Mouse (Mus musculus): Measurements from ENCODE around the gene Rnf150. TPM values are rescaled to one million over a fixed set of nuclear protein-coding genes. Genes with fewer than 3 reads are reported as not detected.

The Rnf150 gene
- total and polyA plus RNA-seq, 3 experiments: 0.13 to 0.50 (median 0.39) TPM

DNA sequence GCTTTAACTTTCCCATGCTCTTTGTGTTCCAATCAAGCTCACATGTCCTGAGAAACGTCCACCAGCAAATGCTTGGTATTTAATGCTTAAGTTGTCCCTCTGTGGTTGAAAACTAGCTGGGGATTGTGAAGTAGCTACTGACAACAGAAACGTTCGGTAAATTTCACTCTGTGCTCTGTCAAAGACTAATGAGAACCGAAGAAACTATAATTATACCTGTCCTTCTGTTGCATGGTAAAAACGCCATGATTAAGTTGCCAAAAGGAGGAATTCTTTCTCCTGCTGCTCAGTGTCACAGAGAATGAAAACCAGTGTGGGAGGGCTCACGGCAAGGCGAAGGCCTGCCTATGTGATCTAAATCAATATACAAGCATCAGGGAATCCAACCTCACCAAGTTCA lies 204.8 kb downstream of the Rnf150 start:
- no peak for TF ChIP-seq CTCF (conservative IDR thresholded peaks at IDR 0.05 in 1 of 2, IDR thresholded peaks at IDR 0.05 in 1 of 2; ENCODE audit: low read depth in 2 of 2, low read length in 2 of 2)
- TF ChIP-seq RCOR1 (conservative IDR thresholded peaks at IDR 0.05; ENCODE audit: low read depth, low read length): no peak
- no peak for TF ChIP-seq RAD21 (IDR thresholded peaks at IDR 0.05; ENCODE audit: low read depth, low read length)
- TF ChIP-seq HCFC1 (IDR thresholded peaks at IDR 0.05; ENCODE audit: low read depth, low read length): no peak
- TF ChIP-seq USF1 (IDR thresholded peaks at IDR 0.05; ENCODE audit: low read depth, low read length): no peak
- TF ChIP-seq CHD2 (IDR thresholded peaks at IDR 0.05; ENCODE audit: low read length): no peak
- dilution Hi-C loops (cut with MboI; ENCODE audit: extremely low pct_ligation_motif_present, extremely low pct_unique_long_range_greater_than_20kb, low sequenced_read_pairs): no loop called here
- no peak for DNase-seq (ENCODE audit: extremely low read depth)
- H3K27ac ChIP-seq (ENCODE audit: insufficient read depth, low read depth): no peak overlapping the region
- no peak overlapping the region for H3K4me2 ChIP-seq (ENCODE audit: insufficient read depth, low read depth, poor library complexity, severe bottlenecking)
- H3K9me3 ChIP-seq (replicated peaks; ENCODE audit: low read length): no peaks in the 10 kb centered on the region
- peaks cover 3 to 32% of the 10 kb centered on the region in 2 experiments; a peak in 3 of 4 replicates for H3K4me1 ChIP-seq (ENCODE audit: control insufficient read depth in 1 of 2, insufficient read depth in 2 of 2)
- no peaks in the 10 kb centered on the region for H3K79me2 ChIP-seq (replicated peaks; ENCODE audit: control insufficient read depth, extremely low read depth, insufficient read depth, poor library complexity, severe bottlenecking)
- no peaks in the 10 kb centered on the region for H3K27me3 ChIP-seq (replicated peaks)
- in situ Hi-C loops (cut with MboI; ENCODE audit: low pct_ligation_motif_present, low pct_unique_long_range_greater_than_20kb, low sequenced_read_pairs): no loop called here
- H3K36me3 ChIP-seq (replicated peaks in 1 of 2; ENCODE audit: control insufficient read depth in 1 of 2, insufficient read depth in 1 of 2, low read length in 1 of 2): no peaks in the 10 kb centered on the region
- H3K9ac ChIP-seq (ENCODE audit: insufficient read depth, low read depth): no peak overlapping the region
- H3K4me3 ChIP-seq (replicated peaks in 1 of 3; ENCODE audit: low read depth in 2 of 3, low read length in 2 of 3, poor library complexity in 1 of 3): no peak overlapping the region

DNA sequence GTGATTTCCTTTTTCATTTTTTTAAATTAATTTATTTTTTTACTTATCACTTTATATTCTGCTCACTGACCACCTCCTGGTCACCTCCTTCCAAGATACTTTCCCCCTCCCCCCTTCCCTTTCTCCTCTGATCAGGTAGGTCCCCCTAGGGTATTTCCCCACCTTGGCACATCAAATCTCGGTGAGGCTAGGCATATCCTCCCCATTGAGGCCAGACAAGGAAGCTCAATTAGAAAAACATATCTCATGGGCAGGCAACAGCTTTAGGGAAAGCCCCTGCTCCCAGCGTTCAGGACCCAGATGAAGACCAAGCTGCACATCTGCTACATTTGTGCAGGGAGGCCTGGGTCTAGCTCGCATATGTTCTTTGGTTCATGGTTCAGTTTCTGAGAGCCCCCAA lies 211.1 kb downstream of the Rnf150 start:
- Histone ChIP-seq H3K4me3 (replicated peaks in 1 of 3; ENCODE audit: low read depth in 2 of 3, low read length in 2 of 3, poor library complexity in 1 of 3) (no peak overlapping the region), H3K79me2 (replicated peaks; ENCODE audit: control insufficient read depth, extremely low read depth, insufficient read depth, poor library complexity, severe bottlenecking) (no peaks in the 10 kb centered on the region), H3K9me3 (replicated peaks; ENCODE audit: low read length) (peaks cover 4% of the 10 kb centered on the region), H3K4me2 (ENCODE audit: insufficient read depth, low read depth, poor library complexity, severe bottlenecking) (peak overlapping the region; percentile 77), H3K27ac (ENCODE audit: insufficient read depth, low read depth) (peak overlapping the region; percentile 33; the same call in 1 of the 2 replicates), H3K4me1 (ENCODE audit: control insufficient read depth in 1 of 2, insufficient read depth in 2 of 2) (peaks cover 3 to 28% of the 10 kb centered on the region in 2 experiments), H3K27me3 (replicated peaks) (no peaks in the 10 kb centered on the region), H3K9ac (ENCODE audit: insufficient read depth, low read depth) (no peak overlapping the region), H3K36me3 (replicated peaks in 1 of 2; ENCODE audit: control insufficient read depth in 1 of 2, insufficient read depth in 1 of 2, low read length in 1 of 2) (no peaks in the 10 kb centered on the region)
- DNase-seq (ENCODE audit: extremely low read depth): peak; percentile 90
- in situ Hi-C loops (cut with MboI; ENCODE audit: low pct_ligation_motif_present, low pct_unique_long_range_greater_than_20kb, low sequenced_read_pairs): no loop called here
- dilution Hi-C loops (cut with MboI; ENCODE audit: extremely low pct_ligation_motif_present, extremely low pct_unique_long_range_greater_than_20kb, low sequenced_read_pairs): no loop called here
- TF ChIP-seq ZC3H11A (IDR thresholded peaks at IDR 0.05; ENCODE audit: low read depth, low read length) (no peak), ZMIZ1 (IDR thresholded peaks at IDR 0.05; ENCODE audit: low read depth, low read length) (no peak), JUND (conservative IDR thresholded peaks at IDR 0.05; ENCODE audit: low read depth, low read length) (0 out of 2 replicates have a peak, but pooled peaks have one; percentile 25), ZKSCAN1 (IDR thresholded peaks at IDR 0.05; ENCODE audit: borderline replicate concordance, low read depth, low read length) (no peak), NRF1 (IDR thresholded peaks at IDR 0.05; ENCODE audit: low read depth, low read length) (no peak), UBTF (IDR thresholded peaks at IDR 0.05; ENCODE audit: low read depth, low read length) (peak; percentile 74; the same call in 1 of the 2 replicates), ETS1 (conservative IDR thresholded peaks at IDR 0.05; ENCODE audit: low read depth, low read length) (peak; percentile 68), RAD21 (IDR thresholded peaks at IDR 0.05; ENCODE audit: low read depth, low read length) (no peak; the same call in none of the 2 replicates), POLR2A (IDR thresholded peaks at IDR 0.05; ENCODE audit: low read depth, low read length) (no peak), HCFC1 (IDR thresholded peaks at IDR 0.05; ENCODE audit: low read depth, low read length) (peak; percentile 14; the same call in 1 of the 2 replicates), SMC3 (IDR thresholded peaks at IDR 0.05; ENCODE audit: low read depth, low read length) (no peak), EP300 (IDR thresholded peaks at IDR 0.05; ENCODE audit: low read length) (peak; percentile 77; the same call in 1 of the 2 replicates), MEF2A (IDR thresholded peaks at IDR 0.05; ENCODE audit: borderline replicate concordance, low read depth, low read length) (peak; percentile 30; the same call in 1 of the 2 replicates), MAZ (IDR thresholded peaks at IDR 0.05; ENCODE audit: low read depth, low read length) (0 out of 2 replicates have a peak, but pooled peaks have one; percentile 67), RCOR1 (conservative IDR thresholded peaks at IDR 0.05; ENCODE audit: low read depth, low read length) (no peak), ELF1 (IDR thresholded peaks at IDR 0.05; ENCODE audit: low read depth, low read length) (peak; percentile 36; the same call in 1 of the 2 replicates), POLR2AphosphoS2 (IDR thresholded peaks at IDR 0.05; ENCODE audit: low read depth, low read length) (no peak), GABPA (IDR thresholded peaks at IDR 0.05; ENCODE audit: insufficient replicate concordance, low read depth, low read length) (no peak), JUN (IDR thresholded peaks at IDR 0.05; ENCODE audit: insufficient read depth, low read depth, low read length) (no peak), E2F4 (IDR thresholded peaks at IDR 0.05; ENCODE audit: insufficient replicate concordance, low read depth, low read length) (no peak), NELFE (IDR thresholded peaks at IDR 0.05; ENCODE audit: low read depth, low read length) (no peak), IRF4 (IDR thresholded peaks at IDR 0.05; ENCODE audit: low read depth, low read length) (no peak), SIN3A (IDR thresholded peaks at IDR 0.05; ENCODE audit: low read length) (no peak), MAFK (IDR thresholded peaks at IDR 0.05; ENCODE audit: insufficient replicate concordance, low read length) (no peak), CHD2 (IDR thresholded peaks at IDR 0.05; ENCODE audit: low read length) (peak; percentile 68; the same call in 1 of the 2 replicates), TBP (conservative IDR thresholded peaks at IDR 0.05; ENCODE audit: low read depth, low read length) (peak; percentile 82), MXI1 (IDR thresholded peaks at IDR 0.05; ENCODE audit: low read depth, low read length) (no peak), KAT2A (IDR thresholded peaks at IDR 0.05; ENCODE audit: insufficient replicate concordance, low read length) (0 out of 2 replicates have a peak, but pooled peaks have one; percentile 9), MAX (IDR thresholded peaks at IDR 0.05; ENCODE audit: low read length) (no peak), MYC (IDR thresholded peaks at IDR 0.05; ENCODE audit: low read depth, low read length) (no peak)

All from CH12.LX (cell line).